Mouse (Mus musculus) skeletal muscle tissue, adult 2 months (tissue): Measurements from ENCODE around the gene D17Wsu92e.

Source experiments
- DNase-seq: peaks from one replicate; pipeline ENCODE4 v3.0.0-alpha.2; 2012; ENCODE audit warnings: low read depth, low spot score

Gene D17Wsu92e

GRCm38 (mm10) chr17:27701856-27702255 is 118.6 kb downstream of the D17Wsu92e start:
- no peak for DNase-seq
